Mouse (Mus musculus) cerebellum, adult 2 months (tissue): ENCODE results near the gene Coro2a.

Source experiments
- CTCF ChIP-seq: fragments of 200-500 bp; IDR thresholded peaks from 2 replicates; pipeline ENCODE4 v1.5.1; 2011; ENCODE audit warnings: low read depth, mild to moderate bottlenecking, control low read depth, low read length, moderate library complexity, borderline replicate concordance; ENCODE audit not compliant: insufficient read depth
- POLR2A ChIP-seq: fragments of 200-500 bp; IDR thresholded peaks from 2 replicates; pipeline ENCODE4 v1.6.1; 2011; ENCODE audit warnings: low read length, control low read depth, borderline replicate concordance; ENCODE audit not compliant: insufficient read depth

- TF ChIP-seq CTCF (no peak), POLR2A (no peak)
These were observed 66.7 kb downstream of the Coro2a start for GRCm38 (mm10) chr4:46535094-46535830.
